Mouse (Mus musculus) hindbrain, embryonic 15.5 days (tissue): Measurements from ENCODE around the gene Rasal3. TPM values are rescaled to one million over a fixed set of nuclear protein-coding genes. Genes with fewer than 3 reads are reported as not detected.
A peak's percentile ranks its signal among the peaks of the same experiment; 100 is the strongest.

Experiments used
- ATAC-seq: fragments of 200-750 bp; cut with Nextera tagmentation; 2 replicates; pipeline ENCODE4 v1.8.0; 2017; ENCODE audit warnings: low read depth, moderate number of reproducible peaks, moderate TSS enrichment; ENCODE audit not compliant: low FRiP score
- H3K27ac ChIP-seq: fragments of 300-500 bp; sonication (generic); replicated peaks from 2 replicates; pipeline ENCODE4 v1.5.1; 2015; ENCODE audit warnings: mild to moderate bottlenecking, inconsistent platforms
- H3K27me3 ChIP-seq: fragments of 300-500 bp; sonication (generic); 2 replicates; pipeline ENCODE4 v1.6.1; 2015; ENCODE audit warnings: control low read depth, inconsistent platforms
- H3K36me3 ChIP-seq: fragments of 300-500 bp; sonication (generic); 2 replicates; pipeline ENCODE4 v1.6.1; 2015; ENCODE audit warnings: control low read depth, inconsistent platforms
- H3K4me1 ChIP-seq: fragments of 300-500 bp; sonication (generic); replicated peaks from 2 replicates; pipeline ENCODE4 v1.6.1; 2015; ENCODE audit warnings: control low read depth, inconsistent platforms
- H3K4me2 ChIP-seq: fragments of 300-500 bp; sonication (generic); 2 replicates; pipeline ENCODE4 v1.6.1; 2015; ENCODE audit warnings: moderate library complexity, mild to moderate bottlenecking, inconsistent platforms
- H3K4me3 ChIP-seq: fragments of 300-500 bp; sonication (generic); 2 replicates; pipeline ENCODE4 v1.5.1; 2015; ENCODE audit warnings: mild to moderate bottlenecking, inconsistent platforms
- H3K9ac ChIP-seq: fragments of 300-500 bp; sonication (generic); 2 replicates; pipeline ENCODE4 v1.6.1; 2015; ENCODE audit warnings: inconsistent platforms
- H3K9me3 ChIP-seq: fragments of 300-500 bp; sonication (generic); 2 replicates; pipeline ENCODE4 v1.6.1; 2016; ENCODE audit warnings: control low read depth, inconsistent platforms
- WGBS: fragments of 180-500 bp; shearing (Covaris S2); methylation state at CpG from one replicate; pipeline ENCODE4 v1.1.7; 2015; 5-methylcytosine and 5-hydroxymethylcytosine counted together
- polyA plus RNA-seq: library from polyadenylated mRNA; unstranded; fragments of >200 nt; fragmentation: Nextera tagmentation; extraction: Ambion mirVana; gene quantifications from 2 replicates; pipeline ENCODE4 v1.2.1, GENCODE M21; 2015

The Rasal3 gene
- polyA plus RNA-seq, 1 experiment from 2014 or later, result 0.65 TPM

GRCm38 (mm10) chr17:32363821-32364301, 39.5 kb downstream of the Rasal3 start:
- Histone ChIP-seq H3K36me3 (peaks cover 34% of the 10 kb centered on the region), H3K4me1 (peaks cover 34% of the 10 kb centered on the region), H3K27me3 (no peaks in the 10 kb centered on the region), H3K4me3 (peak overlapping the region; percentile 82), H3K27ac (peak overlapping the region; percentile 78), H3K9ac (peak overlapping the region; percentile 74), H3K9me3 (no peaks in the 10 kb centered on the region), H3K4me2 (peak overlapping the region; percentile 87)
- peak; percentile 54 for ATAC-seq
- WGBS, result under 1% methylated on average over 25 of the region's 50 CpGs

GRCm38 (mm10) chr17:32362686-32363085, 40.7 kb downstream of the Rasal3 start:
- Histone ChIP-seq H3K27ac (no peak overlapping the region), H3K4me1 (peaks cover 34% of the 10 kb centered on the region), H3K9me3 (no peaks in the 10 kb centered on the region), H3K4me3 (peak overlapping the region; percentile 82), H3K27me3 (no peaks in the 10 kb centered on the region), H3K4me2 (peak overlapping the region; percentile 87), H3K36me3 (peaks cover 46% of the 10 kb centered on the region), H3K9ac (no peak overlapping the region)
- 84% methylated on average over 4 of the region's 4 CpGs for WGBS
- ATAC-seq, result no peak

GRCm38 (mm10) chr17:32359928-32360327, 43.5 kb downstream of the Rasal3 start:
- ATAC-seq, result no peak
- 91% methylated on average over 18 of the region's 18 CpGs for WGBS

GRCm38 (mm10) chr17:32358943-32359340, 44.4 kb downstream of the Rasal3 start:
- Histone ChIP-seq H3K9me3 (no peaks in the 10 kb centered on the region), H3K9ac (no peak overlapping the region), H3K27me3 (no peaks in the 10 kb centered on the region), H3K36me3 (peaks cover 74% of the 10 kb centered on the region), H3K27ac (no peak overlapping the region), H3K4me2 (no peak overlapping the region), H3K4me3 (no peak overlapping the region), H3K4me1 (peaks cover 34% of the 10 kb centered on the region)
- ATAC-seq, result no peak
- WGBS, result 96% methylated on average over 6 of the region's 6 CpGs

More at GRCm38 (mm10) chr17:32359928-32360327, 43.5 kb downstream of the Rasal3 start:
- H3K27ac ChIP-seq, result no peak overlapping the region
- no peaks in the 10 kb centered on the region for H3K9me3 ChIP-seq
- no peak overlapping the region for H3K4me2 ChIP-seq
- no peak overlapping the region for H3K4me3 ChIP-seq
- no peak overlapping the region for H3K9ac ChIP-seq
- H3K36me3 ChIP-seq, result peaks cover 69% of the 10 kb centered on the region
- peaks cover 29% of the 10 kb centered on the region for H3K4me1 ChIP-seq
- no peaks in the 10 kb centered on the region for H3K27me3 ChIP-seq

GRCm38 (mm10) chr17:32358192-32358942, 45.0 kb downstream of the Rasal3 start:
- ATAC-seq, result no peak
- H3K4me1 ChIP-seq, result peaks cover 35% of the 10 kb centered on the region
- WGBS, result 96% methylated on average over 7 of the region's 7 CpGs
- no peak overlapping the region for H3K4me2 ChIP-seq
- no peaks in the 10 kb centered on the region for H3K9me3 ChIP-seq
- no peak overlapping the region for H3K4me3 ChIP-seq
- H3K27ac ChIP-seq, result no peak overlapping the region
- H3K27me3 ChIP-seq, result no peaks in the 10 kb centered on the region
- peaks cover 74% of the 10 kb centered on the region for H3K36me3 ChIP-seq
- no peak overlapping the region for H3K9ac ChIP-seq

- H3K27ac ChIP-seq, result no peak overlapping the region
- 81% methylated on average over 24 of the region's 24 CpGs for WGBS
- H3K4me2 ChIP-seq, result no peak overlapping the region
- H3K4me1 ChIP-seq, result peaks cover 22% of the 10 kb centered on the region
- no peak for ATAC-seq
- no peaks in the 10 kb centered on the region for H3K27me3 ChIP-seq
- H3K9ac ChIP-seq, result no peak overlapping the region
- H3K9me3 ChIP-seq, result no peaks in the 10 kb centered on the region
- no peak overlapping the region for H3K4me3 ChIP-seq
- peaks cover 74% of the 10 kb centered on the region for H3K36me3 ChIP-seq
Measured at GRCm38 (mm10) chr17:32356766-32357760, 46.3 kb downstream of the Rasal3 start.

- no peaks in the 10 kb centered on the region for H3K9me3 ChIP-seq
- ATAC-seq, result no peak
- peaks cover 15% of the 10 kb centered on the region for H3K4me1 ChIP-seq
- H3K27me3 ChIP-seq, result no peaks in the 10 kb centered on the region
- peaks cover 68% of the 10 kb centered on the region for H3K36me3 ChIP-seq
- 91% methylated on average over 9 of the region's 9 CpGs for WGBS
- H3K27ac ChIP-seq, result no peak overlapping the region
- H3K4me3 ChIP-seq, result no peak overlapping the region
- no peak overlapping the region for H3K9ac ChIP-seq
- H3K4me2 ChIP-seq, result no peak overlapping the region
Measured at GRCm38 (mm10) chr17:32356281-32356680, 47.1 kb downstream of the Rasal3 start.

- Histone ChIP-seq H3K4me2 (no peak overlapping the region), H3K4me1 (peaks cover 19% of the 10 kb centered on the region), H3K9me3 (no peaks in the 10 kb centered on the region), H3K36me3 (peaks cover 56% of the 10 kb centered on the region), H3K27ac (no peak overlapping the region), H3K27me3 (no peaks in the 10 kb centered on the region), H3K4me3 (no peak overlapping the region), H3K9ac (no peak overlapping the region)
- 90% methylated on average over 6 of the region's 6 CpGs for WGBS
- ATAC-seq, result no peak
Measured at GRCm38 (mm10) chr17:32355031-32355430, 48.4 kb downstream of the Rasal3 start.

GRCm38 (mm10) chr17:32354211-32354610, 49.2 kb downstream of the Rasal3 start:
- WGBS, result 44% methylated on average over 5 of the region's 5 CpGs
- Histone ChIP-seq H3K9me3 (no peaks in the 10 kb centered on the region), H3K36me3 (peaks cover 48% of the 10 kb centered on the region), H3K27me3 (no peaks in the 10 kb centered on the region), H3K4me1 (peaks cover 23% of the 10 kb centered on the region), H3K4me2 (no peak overlapping the region), H3K9ac (no peak overlapping the region), H3K27ac (peak overlapping the region; percentile 42), H3K4me3 (no peak overlapping the region)
- ATAC-seq, result no peak

- peaks cover 42% of the 10 kb centered on the region for H3K36me3 ChIP-seq
- WGBS, result 41% methylated on average over 4 of the region's 4 CpGs
- peaks cover 29% of the 10 kb centered on the region for H3K4me1 ChIP-seq
- H3K4me3 ChIP-seq, result no peak overlapping the region
- no peak overlapping the region for H3K9ac ChIP-seq
- no peak overlapping the region for H3K4me2 ChIP-seq
- H3K27ac ChIP-seq, result 0 out of 2 replicates have a peak overlapping the region, but pooled peaks have one; percentile 36
- ATAC-seq, result no peak
- no peaks in the 10 kb centered on the region for H3K27me3 ChIP-seq
- no peaks in the 10 kb centered on the region for H3K9me3 ChIP-seq
Measured at GRCm38 (mm10) chr17:32353696-32354095, 49.7 kb downstream of the Rasal3 start.

- H3K27me3 ChIP-seq, result no peaks in the 10 kb centered on the region
- no peak for ATAC-seq
Measured at GRCm38 (mm10) chr17:32351726-32352125, 51.7 kb downstream of the Rasal3 start.

GRCm38 (mm10) chr17:32351269-32351668, 52.1 kb downstream of the Rasal3 start:
- Histone ChIP-seq H3K4me1 (peaks cover 43% of the 10 kb centered on the region), H3K27ac (no peak overlapping the region), H3K4me3 (peak overlapping the region; percentile 90; the same call in 1 of the 2 replicates), H3K9me3 (no peaks in the 10 kb centered on the region), H3K9ac (no peak overlapping the region), H3K27me3 (no peaks in the 10 kb centered on the region), H3K4me2 (peak overlapping the region; percentile 76), H3K36me3 (peaks cover 18% of the 10 kb centered on the region)
- no peak for ATAC-seq
- WGBS, result 78% methylated on average over 3 of the region's 3 CpGs

More at GRCm38 (mm10) chr17:32351726-32352125, 51.7 kb downstream of the Rasal3 start:
- H3K9ac ChIP-seq, result no peak overlapping the region
- no peak overlapping the region for H3K27ac ChIP-seq
- no peak overlapping the region for H3K4me3 ChIP-seq
- H3K4me2 ChIP-seq, result no peak overlapping the region
- peaks cover 23% of the 10 kb centered on the region for H3K36me3 ChIP-seq
- H3K9me3 ChIP-seq, result no peaks in the 10 kb centered on the region
- peaks cover 43% of the 10 kb centered on the region for H3K4me1 ChIP-seq
